Mouse (Mus musculus): ENCODE results near the gene Tmem121b. TPM values are rescaled to one million over a fixed set of nuclear protein-coding genes. Genes with fewer than 3 reads are reported as not detected.

The Tmem121b gene
- total RNA-seq, 2 experiments from 2014 or later = 0.10 TPM; not detected in 1

Other genes with a start within 250 kb of the Tmem121b start
- gene D330020A13Rik, start 199.4 kb downstream of the Tmem121b start, total RNA-seq (2021) = under 1 TPM in 1 of 2 experiments, not detected in 1; 0.40 TPM
- gene B4galnt3, start 199.2 kb downstream of the Tmem121b start, total RNA-seq (2021) = 1 to 10 TPM; 5.6 to 6.6 TPM
- 10 to 100 TPM; 39.0 to 48.5 TPM for gene Kdm5a, start 129.7 kb downstream of the Tmem121b start, total RNA-seq (2021)
- gene Ccdc77, start 129.4 kb downstream of the Tmem121b start, total RNA-seq (2021) = 1 to 10 TPM; 5.3 to 6.1 TPM
- 10 to 100 TPM in 1 of 2 experiments, 1 to 10 TPM in 1; 8.5 to 10.3 TPM for gene Il17ra, start 30.6 kb downstream of the Tmem121b start, total RNA-seq (2021)
- 10 to 100 TPM; 24.3 to 33.6 TPM for gene Hdhd5, start 37.5 kb upstream of the Tmem121b start, total RNA-seq (2021)
- gene Cecr2, start 172.6 kb upstream of the Tmem121b start, total RNA-seq (2021) = 1 to 10 TPM; 6.1 to 7.9 TPM